Mouse (Mus musculus) G1E (cell line): ENCODE data around the gene Hcn1.

Experiments used
- CTCF ChIP-seq: IDR thresholded peaks from 2 replicates; pipeline ENCODE4 v1.5.1; 2012; ENCODE audit warnings: low read depth, low read length, inconsistent platforms, mixed read lengths
- GATA1 ChIP-seq: IDR thresholded peaks from 2 replicates; pipeline ENCODE4 v1.6.1; 2012; ENCODE audit warnings: borderline replicate concordance, low read length, inconsistent platforms, mixed read lengths
- GATA2 ChIP-seq: IDR thresholded peaks from 2 replicates; pipeline ENCODE4 v1.6.1; 2012; ENCODE audit warnings: low read depth, low read length, inconsistent platforms, borderline replicate concordance
- POLR2AphosphoS5 ChIP-seq: IDR thresholded peaks from 2 replicates; pipeline ENCODE4 v1.6.1; 2012; ENCODE audit warnings: low read depth, low read length, inconsistent platforms; ENCODE audit not compliant: insufficient replicate concordance
- TAL1 ChIP-seq: conservative IDR thresholded peaks from 2 replicates; pipeline ENCODE4 v1.6.1; 2012; ENCODE audit warnings: low read depth, low read length, inconsistent platforms, mixed read lengths

DNA sequence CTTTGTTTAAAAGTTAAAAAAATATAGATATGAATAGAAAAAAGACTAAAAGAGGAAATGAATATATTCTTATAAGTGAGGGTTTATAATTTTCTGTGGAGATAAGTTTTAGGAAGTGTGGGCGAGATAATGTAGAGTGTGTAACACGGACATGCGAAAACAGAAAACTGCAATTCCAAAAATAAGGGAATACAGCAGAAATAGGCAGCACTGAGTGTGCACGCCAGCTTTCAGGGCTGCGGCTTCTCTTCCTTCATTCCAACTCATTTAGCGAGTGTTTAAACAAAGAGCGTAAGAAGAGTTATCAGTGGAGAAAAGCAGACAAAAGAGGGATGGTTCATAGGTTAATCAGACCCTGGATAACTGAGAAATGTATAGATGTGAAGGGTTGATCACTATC, 85.5 kb downstream of the Hcn1 start:
- TF ChIP-seq TAL1 (no peak), CTCF (no peak), POLR2AphosphoS5 (no peak), GATA1 (no peak), GATA2 (no peak)
